Mouse (Mus musculus) ES-E14 (cell line): ENCODE results near the gene Ndufa1. TPM values are rescaled to one million over a fixed set of nuclear protein-coding genes. Genes with fewer than 3 reads are reported as not detected.
A peak's percentile ranks its signal among the peaks of the same experiment; 100 is the strongest.
"Not testable (repeated sequence)": the region's sequence is repeated elsewhere in the genome, so short reads cannot be mapped to it uniquely, and the experiment has no call there.

Experiments
- DNase-seq: peaks from one replicate; pipeline ENCODE4 v3.0.0-alpha.2; 2013; ENCODE audit warnings: low read depth, low spot score
- H3K27ac ChIP-seq: 2 replicates; pipeline ENCODE4 v1.5.1; 2012; ENCODE audit warnings: low read depth, mild to moderate bottlenecking, low read length, moderate library complexity, mixed read lengths; ENCODE audit not compliant: poor library complexity, insufficient read depth, severe bottlenecking
- H3K36me3 ChIP-seq: 2 replicates; pipeline ENCODE4 v1.6.1; 2012; ENCODE audit warnings: mild to moderate bottlenecking, low read length, moderate library complexity, mixed read lengths; ENCODE audit not compliant: control insufficient read depth, poor library complexity, insufficient read depth, severe bottlenecking
- H3K4me1 ChIP-seq, 2 experiments: fragments of 150-350 bp in 1 of 2; sonication (generic) in 1 of 2; 2 replicates each; pipeline ENCODE4 v1.6.1; 2012; ENCODE audit warnings: low read length in 2 of 2, mild to moderate bottlenecking in 1 of 2, mixed read lengths in 1 of 2; ENCODE audit not compliant: control insufficient read depth in 2 of 2, insufficient read depth in 2 of 2, poor library complexity in 1 of 2
- H3K4me3 ChIP-seq, 2 experiments: fragments of 150-350 bp in 1 of 2; sonication (generic) in 1 of 2; 2 replicates each; pipeline ENCODE4 v1.5.1; 2012; ENCODE audit warnings: low read length in 2 of 2, low read depth in 1 of 2, mild to moderate bottlenecking in 1 of 2, mixed read lengths in 1 of 2; ENCODE audit not compliant: insufficient read depth in 1 of 2, poor library complexity in 1 of 2, severe bottlenecking in 1 of 2
- H3K9ac ChIP-seq: 2 replicates; pipeline ENCODE4 v1.6.1; 2012; ENCODE audit warnings: low read depth, mild to moderate bottlenecking, low read length, mixed read lengths; ENCODE audit not compliant: poor library complexity, insufficient read depth, severe bottlenecking
- H3K9me3 ChIP-seq: fragments of 150-350 bp; sonication (generic); 2 replicates; pipeline ENCODE4 v1.6.1; 2012; ENCODE audit warnings: low read depth, mild to moderate bottlenecking, low read length; ENCODE audit not compliant: control insufficient read depth, insufficient read depth
- CHD2 ChIP-seq: IDR thresholded peaks from 2 replicates; pipeline ENCODE4 v1.6.1; 2014; ENCODE audit warnings: mild to moderate bottlenecking, low read depth, low read length, inconsistent platforms
- HCFC1 ChIP-seq: IDR thresholded peaks from 2 replicates; pipeline ENCODE4 v1.6.1; 2012; ENCODE audit warnings: low read length, inconsistent platforms, borderline replicate concordance; ENCODE audit not compliant: insufficient read depth
- MAFK ChIP-seq: IDR thresholded peaks from 2 replicates; pipeline ENCODE4 v1.6.1; 2014; ENCODE audit warnings: mild to moderate bottlenecking, low read depth, low read length, inconsistent platforms; ENCODE audit not compliant: insufficient read depth
- ZC3H11A ChIP-seq: IDR thresholded peaks from 2 replicates; pipeline ENCODE4 v1.6.1; 2012; ENCODE audit warnings: low read depth, mild to moderate bottlenecking, inconsistent platforms, low read length, borderline replicate concordance
- ZNF384 ChIP-seq: IDR thresholded peaks from 2 replicates; pipeline ENCODE4 v1.6.1; 2012; ENCODE audit warnings: low read depth, low read length, inconsistent platforms
- in situ Hi-C, 2 experiments: fragments of 600-800 bp; cut with MboI; formaldehyde crosslinking; loops; one replicate each; pipeline ENCODE4 v1.15.1; 2025; ENCODE audit warnings: low sequenced_read_pairs in 2 of 2, inconsistent platforms in 1 of 2; ENCODE audit not compliant: unreplicated experiment in 2 of 2
- total RNA-seq: library from RNA; depleted of rRNA; stranded (reverse); fragments of 300-350 nt; gene quantifications from 2 replicates; pipeline ENCODE4 v1.2.3, GENCODE M21; 2012

Gene Ndufa1
- total RNA-seq, 1 experiment, result 353 TPM

DNA sequence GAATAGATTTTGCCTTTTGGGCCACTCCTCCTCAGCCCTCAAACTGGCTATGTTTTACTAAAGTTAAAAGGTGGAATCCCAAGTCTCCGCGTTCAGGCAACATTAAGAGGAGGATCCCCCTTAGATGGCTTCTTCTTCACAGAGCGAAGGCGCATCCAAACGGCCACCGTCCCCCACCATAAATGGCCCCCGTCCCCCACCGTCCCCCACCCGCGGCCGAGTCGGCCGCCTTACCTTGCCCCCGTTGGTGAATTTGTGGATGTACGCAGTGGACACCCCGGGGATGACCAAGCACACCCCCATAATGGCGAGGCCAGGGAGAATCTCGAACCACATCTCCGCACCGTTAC is 233 bp downstream of the Ndufa1 start:
- TF ChIP-seq CHD2 (no peak), ZC3H11A (no peak), MAFK (no peak), ZNF384 (no peak), HCFC1 (no peak)
- H3K4me3 ChIP-seq, result peak overlapping the region; percentile 81 to 84
- H3K9ac ChIP-seq, result peak overlapping the region; percentile 72
- no peaks in the 10 kb centered on the region for H3K36me3 ChIP-seq
- H3K27ac ChIP-seq, result no peak overlapping the region
- no peak for DNase-seq
- in situ Hi-C loops, result no loop called here
- no peaks in the 10 kb centered on the region for H3K9me3 ChIP-seq
- no peaks in the 10 kb centered on the region for H3K4me1 ChIP-seq

GRCm38 (mm10) chrX:37184401-37184800 is 6.6 kb downstream of the Ndufa1 start:
- DNase-seq, H3K27ac ChIP-seq, H3K4me3 ChIP-seq, in situ Hi-C loops, H3K9me3 ChIP-seq, H3K36me3 ChIP-seq, H3K4me1 ChIP-seq, H3K9ac ChIP-seq: not testable (repeated sequence)

- in situ Hi-C loops, result no loop called here
- TF ChIP-seq ZNF384 (no peak), MAFK (no peak), CHD2 (no peak), HCFC1 (no peak), ZC3H11A (no peak)
- H3K36me3 ChIP-seq, result no peaks in the 10 kb centered on the region
- DNase-seq, result no peak
- no peaks in the 10 kb centered on the region for H3K9me3 ChIP-seq
- no peaks in the 10 kb centered on the region for H3K4me1 ChIP-seq
- H3K4me3 ChIP-seq, result no peak within 1 kb of the TSS
- H3K27ac ChIP-seq, result no peak within 1 kb of the TSS
- no peak within 1 kb of the TSS for H3K9ac ChIP-seq
Observed at GRCm38 (mm10) chrX:37168742-37169141, 22.2 kb downstream of the Ndufa1 start, which contains the start of gene Akap14. Gene Akap14 (minus strand): TSS chrX:37168842.

DNA sequence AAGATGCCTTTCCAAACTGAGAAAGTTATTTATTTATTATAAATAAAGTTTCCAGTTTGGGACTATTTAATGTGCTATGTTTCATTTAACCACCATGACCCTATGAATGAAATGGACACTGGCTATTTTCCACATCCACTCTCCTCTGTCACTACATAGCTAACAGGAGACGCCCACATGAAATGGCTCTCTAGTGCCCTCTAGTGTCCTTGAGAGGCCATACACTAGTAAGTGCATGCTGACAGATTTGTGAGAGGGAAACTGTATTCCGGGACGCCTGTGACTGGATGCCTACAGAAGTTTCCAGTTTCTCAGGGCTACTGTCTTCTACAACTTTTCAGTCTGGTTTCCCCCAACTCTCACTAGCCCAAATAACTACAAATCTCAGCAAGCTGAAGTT is 23.9 kb downstream of the Ndufa1 start:
- Histone ChIP-seq H3K36me3 (no peaks in the 10 kb centered on the region), H3K9me3 (no peaks in the 10 kb centered on the region), H3K4me1 (peaks cover 0 to 3% of the 10 kb centered on the region in 2 experiments; a peak in 1 of 4 replicates), H3K4me3 (no peak overlapping the region), H3K27ac (no peak overlapping the region), H3K9ac (no peak overlapping the region)
- no peak for TF ChIP-seq CHD2
- no peak for TF ChIP-seq MAFK
- TF ChIP-seq HCFC1, result no peak
- TF ChIP-seq ZC3H11A, result no peak
- no peak for TF ChIP-seq ZNF384
- DNase-seq, result no peak
- in situ Hi-C loops, result no loop called here

DNA sequence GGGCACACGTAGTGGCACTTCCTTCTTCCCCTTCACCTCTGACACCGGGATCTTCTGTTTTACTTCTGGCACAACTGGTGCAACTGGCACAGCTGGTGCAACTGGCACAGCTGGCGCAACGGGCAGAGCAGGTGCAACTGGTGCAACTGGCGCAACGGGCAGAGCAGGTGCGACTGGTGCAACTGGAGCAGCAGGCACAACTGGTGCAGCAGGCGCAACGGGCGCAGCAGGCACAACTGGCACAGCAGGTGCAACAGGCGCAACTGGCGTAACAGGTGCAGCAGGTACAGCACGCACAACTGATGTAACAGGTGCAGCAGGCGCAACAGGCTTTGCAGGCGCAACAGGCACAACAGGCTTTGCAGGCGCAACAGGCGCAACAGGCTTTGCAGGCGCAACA is 27.8 kb downstream of the Ndufa1 start:
- Histone ChIP-seq H3K9ac (no peak overlapping the region), H3K4me1 (peaks cover 0 to 3% of the 10 kb centered on the region in 2 experiments; a peak in 1 of 4 replicates), H3K27ac (no peak overlapping the region), H3K9me3 (no peaks in the 10 kb centered on the region), H3K36me3 (no peaks in the 10 kb centered on the region), H3K4me3 (peak overlapping the region in 1 of 2 experiments; percentile 33; a peak in 1 of 4 replicates)
- no peak for DNase-seq
- TF ChIP-seq CHD2 (no peak), HCFC1 (no peak), ZNF384 (no peak), ZC3H11A (no peak), MAFK (no peak)
- in situ Hi-C loops, result no loop called here
